Mouse (Mus musculus): ENCODE data around the gene Mrgpre. TPM values are rescaled to one million over a fixed set of nuclear protein-coding genes. Genes with fewer than 3 reads are reported as not detected.

Gene Mrgpre
- polyA plus RNA-seq, 1 experiment from 2014 or later = 4.2 TPM

GRCm38 (mm10) chr7:143808909-143809308 is 24.6 kb upstream of the Mrgpre start:
- H3K36me3 ChIP-seq = peaks cover 84% of the 10 kb centered on the region
- H3K9ac ChIP-seq = no peak overlapping the region
- no peaks in the 10 kb centered on the region for H3K4me1 ChIP-seq
- ATAC-seq (ENCODE audit: low FRiP score, low read depth) = no peak
- 42% methylated on average over 1 of the region's 1 CpGs for WGBS
- H3K4me3 ChIP-seq = no peak overlapping the region
- H3K27me3 ChIP-seq (replicated peaks) = no peaks in the 10 kb centered on the region
- H3K4me2 ChIP-seq (replicated peaks) = no peak overlapping the region
- H3K27ac ChIP-seq = no peak overlapping the region
- no peaks in the 10 kb centered on the region for H3K9me3 ChIP-seq

GRCm38 (mm10) chr7:143805199-143805624 is 20.9 kb upstream of the Mrgpre start:
- Histone ChIP-seq H3K4me2 (replicated peaks) (no peak overlapping the region), H3K9me3 (no peaks in the 10 kb centered on the region), H3K4me3 (no peak overlapping the region), H3K9ac (no peak overlapping the region), H3K27ac (no peak overlapping the region), H3K27me3 (replicated peaks) (no peaks in the 10 kb centered on the region), H3K36me3 (peaks cover 83% of the 10 kb centered on the region), H3K4me1 (no peaks in the 10 kb centered on the region)
- no peak for ATAC-seq (ENCODE audit: low FRiP score, low read depth)
- WGBS = 80% methylated on average over 5 of the region's 5 CpGs

GRCm38 (mm10) chr7:143801195-143802065 is 17.1 kb upstream of the Mrgpre start:
- no peaks in the 10 kb centered on the region for H3K9me3 ChIP-seq
- no peak overlapping the region for H3K4me2 ChIP-seq (replicated peaks)
- no peaks in the 10 kb centered on the region for H3K4me1 ChIP-seq
- no peak overlapping the region for H3K27ac ChIP-seq
- no peak overlapping the region for H3K9ac ChIP-seq
- no peak for ATAC-seq (ENCODE audit: low FRiP score, low read depth)
- peaks cover 87% of the 10 kb centered on the region for H3K36me3 ChIP-seq
- no peak overlapping the region for H3K4me3 ChIP-seq
- 91% methylated on average over 8 of the region's 8 CpGs for WGBS
- H3K27me3 ChIP-seq (replicated peaks) = no peaks in the 10 kb centered on the region

GRCm38 (mm10) chr7:143800770-143801169 is 16.5 kb upstream of the Mrgpre start:
- H3K4me2 ChIP-seq (replicated peaks) = no peak overlapping the region
- no peak for ATAC-seq (ENCODE audit: low FRiP score, low read depth)
- H3K27me3 ChIP-seq (replicated peaks) = no peaks in the 10 kb centered on the region
- no peak overlapping the region for H3K9ac ChIP-seq
- H3K9me3 ChIP-seq = no peaks in the 10 kb centered on the region
- peaks cover 89% of the 10 kb centered on the region for H3K36me3 ChIP-seq
- H3K4me1 ChIP-seq = no peaks in the 10 kb centered on the region
- no peak overlapping the region for H3K27ac ChIP-seq
- 89% methylated on average over 1 of the region's 1 CpGs for WGBS
- no peak overlapping the region for H3K4me3 ChIP-seq

GRCm38 (mm10) chr7:143798783-143799182 is 14.5 kb upstream of the Mrgpre start:
- no peaks in the 10 kb centered on the region for H3K27me3 ChIP-seq (replicated peaks)
- no peaks in the 10 kb centered on the region for H3K4me1 ChIP-seq
- H3K9ac ChIP-seq = no peak overlapping the region
- no peaks in the 10 kb centered on the region for H3K9me3 ChIP-seq
- peaks cover 77% of the 10 kb centered on the region for H3K36me3 ChIP-seq
- H3K27ac ChIP-seq = no peak overlapping the region
- ATAC-seq (ENCODE audit: low FRiP score, low read depth) = no peak
- H3K4me2 ChIP-seq (replicated peaks) = no peak overlapping the region
- no peak overlapping the region for H3K4me3 ChIP-seq
- WGBS = 88% methylated on average over 4 of the region's 4 CpGs

- Histone ChIP-seq H3K36me3 (peaks cover 30% of the 10 kb centered on the region), H3K27me3 (replicated peaks) (no peaks in the 10 kb centered on the region), H3K9me3 (no peaks in the 10 kb centered on the region), H3K4me1 (no peaks in the 10 kb centered on the region), H3K27ac (no peak overlapping the region), H3K4me3 (no peak overlapping the region), H3K4me2 (replicated peaks) (no peak overlapping the region), H3K9ac (no peak overlapping the region)
- 61% methylated on average over 4 of the region's 4 CpGs for WGBS
- ATAC-seq (ENCODE audit: low FRiP score, low read depth) = no peak
Measured at GRCm38 (mm10) chr7:143793121-143793520, 8.8 kb upstream of the Mrgpre start.

GRCm38 (mm10) chr7:143792336-143792985 is 8.2 kb upstream of the Mrgpre start:
- 87% methylated on average over 6 of the region's 6 CpGs for WGBS
- no peak for ATAC-seq (ENCODE audit: low FRiP score, low read depth)
- Histone ChIP-seq H3K4me3 (no peak overlapping the region), H3K9me3 (no peaks in the 10 kb centered on the region), H3K4me2 (replicated peaks) (no peak overlapping the region), H3K27me3 (replicated peaks) (no peaks in the 10 kb centered on the region), H3K36me3 (peaks cover 23% of the 10 kb centered on the region), H3K4me1 (no peaks in the 10 kb centered on the region), H3K9ac (no peak overlapping the region), H3K27ac (no peak overlapping the region)

- H3K9ac ChIP-seq = peak overlapping the region; percentile 59
- H3K4me1 ChIP-seq = peaks cover 18% of the 10 kb centered on the region
- H3K27me3 ChIP-seq (replicated peaks) = no peaks in the 10 kb centered on the region
- peak overlapping the region; percentile 38 for H3K4me3 ChIP-seq
- 12% methylated on average over 6 of the region's 6 CpGs for WGBS
- no peaks in the 10 kb centered on the region for H3K36me3 ChIP-seq
- H3K27ac ChIP-seq = peak overlapping the region; percentile 17; the same call in 1 of the 2 replicates
- peak; percentile 61 for ATAC-seq (ENCODE audit: low FRiP score, low read depth)
- H3K9me3 ChIP-seq = no peaks in the 10 kb centered on the region
- H3K4me2 ChIP-seq (replicated peaks) = peak overlapping the region; percentile 69
Measured at GRCm38 (mm10) chr7:143783378-143783995, 813 bp downstream of the Mrgpre start.

GRCm38 (mm10) chr7:143777375-143777774 is 6.9 kb downstream of the Mrgpre start:
- Histone ChIP-seq H3K4me3 (no peak overlapping the region), H3K4me1 (no peaks in the 10 kb centered on the region), H3K27ac (no peak overlapping the region), H3K4me2 (replicated peaks) (no peak overlapping the region), H3K9me3 (no peaks in the 10 kb centered on the region), H3K36me3 (no peaks in the 10 kb centered on the region), H3K27me3 (replicated peaks) (no peaks in the 10 kb centered on the region), H3K9ac (no peak overlapping the region)
- 72% methylated on average over 2 of the region's 2 CpGs for WGBS
- ATAC-seq (ENCODE audit: low FRiP score, low read depth) = no peak

GRCm38 (mm10) chr7:143776137-143776536 is 8.2 kb downstream of the Mrgpre start:
- Histone ChIP-seq H3K9me3 (no peaks in the 10 kb centered on the region), H3K27ac (no peak overlapping the region), H3K4me3 (no peak overlapping the region), H3K4me1 (no peaks in the 10 kb centered on the region), H3K9ac (no peak overlapping the region), H3K27me3 (replicated peaks) (no peaks in the 10 kb centered on the region), H3K36me3 (no peaks in the 10 kb centered on the region), H3K4me2 (replicated peaks) (no peak overlapping the region)
- 30% methylated on average over 3 of the region's 3 CpGs for WGBS
- no peak for ATAC-seq (ENCODE audit: low FRiP score, low read depth)

- peaks cover 14% of the 10 kb centered on the region for H3K27me3 ChIP-seq (replicated peaks)
- WGBS = 60% methylated on average over 1 of the region's 1 CpGs
- no peak overlapping the region for H3K27ac ChIP-seq
- H3K4me3 ChIP-seq = no peak overlapping the region
- H3K9ac ChIP-seq = no peak overlapping the region
- H3K9me3 ChIP-seq = no peaks in the 10 kb centered on the region
- no peaks in the 10 kb centered on the region for H3K4me1 ChIP-seq
- H3K36me3 ChIP-seq = no peaks in the 10 kb centered on the region
- no peak overlapping the region for H3K4me2 ChIP-seq (replicated peaks)
- ATAC-seq (ENCODE audit: low FRiP score, low read depth) = no peak
Measured at GRCm38 (mm10) chr7:143769461-143769860, 14.8 kb downstream of the Mrgpre start.

GRCm38 (mm10) chr7:143768267-143768666 is 16.0 kb downstream of the Mrgpre start:
- Histone ChIP-seq H3K4me1 (no peaks in the 10 kb centered on the region), H3K9ac (no peak overlapping the region), H3K9me3 (no peaks in the 10 kb centered on the region), H3K4me3 (no peak overlapping the region), H3K27me3 (replicated peaks) (peaks cover 18% of the 10 kb centered on the region), H3K27ac (no peak overlapping the region), H3K4me2 (replicated peaks) (no peak overlapping the region), H3K36me3 (no peaks in the 10 kb centered on the region)
- 82% methylated on average over 6 of the region's 6 CpGs for WGBS
- ATAC-seq (ENCODE audit: low FRiP score, low read depth) = no peak
